Mouse (Mus musculus) forebrain, embryonic 11.5 days (tissue): Measurements from ENCODE around the gene Ptprm. TPM values are rescaled to one million over a fixed set of nuclear protein-coding genes. Genes with fewer than 3 reads are reported as not detected.

Source experiments
- microRNA-seq: library from miRNA; unstranded; fragments of <30 nt; microRNA quantifications from one replicate; pipeline ENCODE4, GENCODE M21; 2016; ENCODE audit not compliant: insufficient number of aligned reads
- polyA plus RNA-seq: library from polyadenylated mRNA; unstranded; fragments of >200 nt; fragmentation: Nextera tagmentation; extraction: Ambion mirVana; gene quantifications from 2 replicates; pipeline ENCODE4 v1.2.1, GENCODE M21; 2014

Gene Ptprm
- polyA plus RNA-seq, 1 experiment from 2014 or later: 11.7 TPM

Small RNA genes within 50 kb of the gene (microRNA-seq; reads per million reads assigned to microRNA genes)
- not detected for gene Mir5709
